Mouse (Mus musculus): ENCODE data around the gene Aftph. TPM values are rescaled to one million over a fixed set of nuclear protein-coding genes. Genes with fewer than 3 reads are reported as not detected.

Aftph gene
- polyA plus RNA-seq, 1 experiment from 2014 or later: 13.1 TPM

- H3K27ac ChIP-seq (ENCODE audit: low read length): peak overlapping the region; percentile 91
- ATAC-seq (replicated peaks; ENCODE audit: extremely low read depth, insufficient read depth, low FRiP score): peak; percentile 21
- peak overlapping the region; percentile 96 for H3K4me3 ChIP-seq (ENCODE audit: low read length)
- H3K9me3 ChIP-seq (replicated peaks; ENCODE audit: control insufficient read depth, low read length): no peaks in the 10 kb centered on the region
- peak overlapping the region; percentile 96 for H3K4me2 ChIP-seq (ENCODE audit: low read depth, low read length)
- H3K9ac ChIP-seq (ENCODE audit: low read length): peak overlapping the region; percentile 95
- H3K4me1 ChIP-seq (ENCODE audit: control insufficient read depth, insufficient read depth, low read length): no peaks in the 10 kb centered on the region
- no peaks in the 10 kb centered on the region for H3K36me3 ChIP-seq (ENCODE audit: control insufficient read depth, insufficient read depth)
- WGBS: under 1% methylated on average over 41 of the region's 56 CpGs
- no peaks in the 10 kb centered on the region for H3K27me3 ChIP-seq (ENCODE audit: control insufficient read depth, insufficient read depth, low read length)
Measured at GRCm38 (mm10) chr11:20740481-20741200, 748 bp downstream of the Aftph start.

- Histone ChIP-seq H3K27ac (ENCODE audit: low read length) (peak overlapping the region; percentile 32; the same call in 1 of the 2 replicates), H3K9ac (ENCODE audit: low read length) (no peak overlapping the region), H3K27me3 (ENCODE audit: control insufficient read depth, insufficient read depth, low read length) (no peaks in the 10 kb centered on the region), H3K4me1 (ENCODE audit: control insufficient read depth, insufficient read depth, low read length) (peaks cover 12% of the 10 kb centered on the region), H3K4me3 (ENCODE audit: low read length) (no peak overlapping the region), H3K4me2 (ENCODE audit: low read depth, low read length) (no peak overlapping the region), H3K9me3 (replicated peaks; ENCODE audit: control insufficient read depth, low read length) (no peaks in the 10 kb centered on the region), H3K36me3 (ENCODE audit: control insufficient read depth, insufficient read depth) (no peaks in the 10 kb centered on the region)
- ATAC-seq (replicated peaks; ENCODE audit: extremely low read depth, insufficient read depth, low FRiP score): no peak
- WGBS: 62% methylated on average over 3 of the region's 3 CpGs
Measured at GRCm38 (mm10) chr11:20734066-20734465, 7.3 kb downstream of the Aftph start.

GRCm38 (mm10) chr11:20733486-20734030 lies 7.8 kb downstream of the Aftph start:
- ATAC-seq (replicated peaks; ENCODE audit: extremely low read depth, insufficient read depth, low FRiP score): no peak
- H3K27ac ChIP-seq (ENCODE audit: low read length): peak overlapping the region; percentile 32; the same call in 1 of the 2 replicates
- 42% methylated on average over 3 of the region's 3 CpGs for WGBS

GRCm38 (mm10) chr11:20729403-20729802 lies 12.0 kb downstream of the Aftph start:
- no peaks in the 10 kb centered on the region for H3K9me3 ChIP-seq (replicated peaks; ENCODE audit: control insufficient read depth, low read length)
- ATAC-seq (replicated peaks; ENCODE audit: extremely low read depth, insufficient read depth, low FRiP score): no peak
- no peak overlapping the region for H3K9ac ChIP-seq (ENCODE audit: low read length)
- 86% methylated on average over 1 of the region's 1 CpGs for WGBS
- no peak overlapping the region for H3K4me2 ChIP-seq (ENCODE audit: low read depth, low read length)
- H3K36me3 ChIP-seq (ENCODE audit: control insufficient read depth, insufficient read depth): peaks cover 13% of the 10 kb centered on the region
- no peaks in the 10 kb centered on the region for H3K27me3 ChIP-seq (ENCODE audit: control insufficient read depth, insufficient read depth, low read length)
- H3K4me1 ChIP-seq (ENCODE audit: control insufficient read depth, insufficient read depth, low read length): peaks cover 10% of the 10 kb centered on the region
- H3K27ac ChIP-seq (ENCODE audit: low read length): no peak overlapping the region
- no peak overlapping the region for H3K4me3 ChIP-seq (ENCODE audit: low read length)

More at GRCm38 (mm10) chr11:20733486-20734030, 7.8 kb downstream of the Aftph start:
- H3K36me3 ChIP-seq (ENCODE audit: control insufficient read depth, insufficient read depth): no peaks in the 10 kb centered on the region
- H3K9ac ChIP-seq (ENCODE audit: low read length): no peak overlapping the region
- peaks cover 12% of the 10 kb centered on the region for H3K4me1 ChIP-seq (ENCODE audit: control insufficient read depth, insufficient read depth, low read length)
- no peaks in the 10 kb centered on the region for H3K9me3 ChIP-seq (replicated peaks; ENCODE audit: control insufficient read depth, low read length)
- no peak overlapping the region for H3K4me2 ChIP-seq (ENCODE audit: low read depth, low read length)
- no peak overlapping the region for H3K4me3 ChIP-seq (ENCODE audit: low read length)
- no peaks in the 10 kb centered on the region for H3K27me3 ChIP-seq (ENCODE audit: control insufficient read depth, insufficient read depth, low read length)

- H3K4me2 ChIP-seq (ENCODE audit: low read depth, low read length): no peak overlapping the region
- H3K9ac ChIP-seq (ENCODE audit: low read length): no peak overlapping the region
- WGBS: 89% methylated on average over 2 of the region's 2 CpGs
- no peaks in the 10 kb centered on the region for H3K27me3 ChIP-seq (ENCODE audit: control insufficient read depth, insufficient read depth, low read length)
- no peak overlapping the region for H3K27ac ChIP-seq (ENCODE audit: low read length)
- H3K36me3 ChIP-seq (ENCODE audit: control insufficient read depth, insufficient read depth): peaks cover 13% of the 10 kb centered on the region
- no peaks in the 10 kb centered on the region for H3K4me1 ChIP-seq (ENCODE audit: control insufficient read depth, insufficient read depth, low read length)
- H3K4me3 ChIP-seq (ENCODE audit: low read length): no peak overlapping the region
- ATAC-seq (replicated peaks; ENCODE audit: extremely low read depth, insufficient read depth, low FRiP score): no peak
- H3K9me3 ChIP-seq (replicated peaks; ENCODE audit: control insufficient read depth, low read length): no peaks in the 10 kb centered on the region
Measured at GRCm38 (mm10) chr11:20728044-20728443, 13.3 kb downstream of the Aftph start.

- no peaks in the 10 kb centered on the region for H3K27me3 ChIP-seq (ENCODE audit: control insufficient read depth, insufficient read depth, low read length)
- H3K9me3 ChIP-seq (replicated peaks; ENCODE audit: control insufficient read depth, low read length): no peaks in the 10 kb centered on the region
- no peak overlapping the region for H3K4me3 ChIP-seq (ENCODE audit: low read length)
- H3K27ac ChIP-seq (ENCODE audit: low read length): no peak overlapping the region
- no peak for ATAC-seq (replicated peaks; ENCODE audit: extremely low read depth, insufficient read depth, low FRiP score)
- H3K9ac ChIP-seq (ENCODE audit: low read length): no peak overlapping the region
- H3K4me1 ChIP-seq (ENCODE audit: control insufficient read depth, insufficient read depth, low read length): no peaks in the 10 kb centered on the region
- WGBS: 76% methylated on average over 5 of the region's 5 CpGs
- no peak overlapping the region for H3K4me2 ChIP-seq (ENCODE audit: low read depth, low read length)
- peaks cover 13% of the 10 kb centered on the region for H3K36me3 ChIP-seq (ENCODE audit: control insufficient read depth, insufficient read depth)
Measured at GRCm38 (mm10) chr11:20723572-20723971, 17.8 kb downstream of the Aftph start.

GRCm38 (mm10) chr11:20712068-20712671 lies 29.2 kb downstream of the Aftph start:
- no peaks in the 10 kb centered on the region for H3K4me1 ChIP-seq (ENCODE audit: control insufficient read depth, insufficient read depth, low read length)

GRCm38 (mm10) chr11:20691000-20691399 lies 50.4 kb downstream of the Aftph start:
- peaks cover 3% of the 10 kb centered on the region for H3K36me3 ChIP-seq (ENCODE audit: control insufficient read depth, insufficient read depth)
- 7% methylated on average over 4 of the region's 4 CpGs for WGBS
- ATAC-seq (replicated peaks; ENCODE audit: extremely low read depth, insufficient read depth, low FRiP score): peak; percentile 69; the same call in 1 of the 2 replicates
- no peaks in the 10 kb centered on the region for H3K9me3 ChIP-seq (replicated peaks; ENCODE audit: control insufficient read depth, low read length)
- H3K4me3 ChIP-seq (ENCODE audit: low read length): no peak overlapping the region
- H3K4me2 ChIP-seq (ENCODE audit: low read depth, low read length): no peak overlapping the region
- H3K27ac ChIP-seq (ENCODE audit: low read length): no peak overlapping the region
- H3K9ac ChIP-seq (ENCODE audit: low read length): no peak overlapping the region
- no peaks in the 10 kb centered on the region for H3K4me1 ChIP-seq (ENCODE audit: control insufficient read depth, insufficient read depth, low read length)
- H3K27me3 ChIP-seq (ENCODE audit: control insufficient read depth, insufficient read depth, low read length): no peaks in the 10 kb centered on the region

More at GRCm38 (mm10) chr11:20712068-20712671, 29.2 kb downstream of the Aftph start:
- no peak overlapping the region for H3K9ac ChIP-seq (ENCODE audit: low read length)
- H3K27ac ChIP-seq (ENCODE audit: low read length): no peak overlapping the region
- H3K27me3 ChIP-seq (ENCODE audit: control insufficient read depth, insufficient read depth, low read length): no peaks in the 10 kb centered on the region
- ATAC-seq (replicated peaks; ENCODE audit: extremely low read depth, insufficient read depth, low FRiP score): no peak
- no peaks in the 10 kb centered on the region for H3K9me3 ChIP-seq (replicated peaks; ENCODE audit: control insufficient read depth, low read length)
- 74% methylated on average over 9 of the region's 9 CpGs for WGBS
- no peak overlapping the region for H3K4me2 ChIP-seq (ENCODE audit: low read depth, low read length)
- no peaks in the 10 kb centered on the region for H3K36me3 ChIP-seq (ENCODE audit: control insufficient read depth, insufficient read depth)
- no peak overlapping the region for H3K4me3 ChIP-seq (ENCODE audit: low read length)

- H3K4me1 ChIP-seq (ENCODE audit: control insufficient read depth, insufficient read depth, low read length): no peaks in the 10 kb centered on the region
- no peaks in the 10 kb centered on the region for H3K9me3 ChIP-seq (replicated peaks; ENCODE audit: control insufficient read depth, low read length)
- peaks cover 9% of the 10 kb centered on the region for H3K36me3 ChIP-seq (ENCODE audit: control insufficient read depth, insufficient read depth)
- H3K27me3 ChIP-seq (ENCODE audit: control insufficient read depth, insufficient read depth, low read length): no peaks in the 10 kb centered on the region
- no peak overlapping the region for H3K4me2 ChIP-seq (ENCODE audit: low read depth, low read length)
- no peak overlapping the region for H3K27ac ChIP-seq (ENCODE audit: low read length)
- 87% methylated on average over 5 of the region's 5 CpGs for WGBS
- no peak for ATAC-seq (replicated peaks; ENCODE audit: extremely low read depth, insufficient read depth, low FRiP score)
- H3K9ac ChIP-seq (ENCODE audit: low read length): no peak overlapping the region
- no peak overlapping the region for H3K4me3 ChIP-seq (ENCODE audit: low read length)
Measured at GRCm38 (mm10) chr11:20681679-20682078, 59.7 kb downstream of the Aftph start.

Data from heart, embryonic 16.5 days (tissue).